Mouse (Mus musculus) ZHBTc4 (cell line): ENCODE measurements at regions not wholly inside any gene's neighbourhood (a gene's known extent, or its start where the extent isn't known, plus 50 kb on each side); places are given as distances from the start of the nearest gene placed in this dataset.

Experiments used
- DNase-seq: peaks from one replicate; pipeline ENCODE4 v3.0.0-alpha.2; 2011; ENCODE audit warnings: low read depth, low spot score

DNA sequence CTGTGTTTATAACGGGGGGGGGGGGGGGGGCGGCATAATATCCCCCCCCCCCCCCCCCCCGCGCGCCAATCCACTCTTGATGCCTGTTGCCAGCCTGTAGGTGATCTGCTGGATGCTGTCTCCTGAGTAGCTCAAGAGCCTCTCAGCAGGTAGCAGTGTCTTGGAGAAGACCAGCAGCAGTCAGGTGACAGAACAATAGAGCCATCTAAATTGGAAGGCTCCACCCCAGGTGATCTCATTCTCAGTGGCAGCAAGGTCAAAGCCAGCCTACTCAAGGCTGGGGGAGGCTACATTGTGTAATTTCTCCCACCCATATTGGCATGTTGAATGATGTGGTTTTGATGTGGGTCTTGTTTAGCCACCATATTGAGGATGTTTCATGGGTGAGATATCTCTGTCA lies 338.3 kb upstream of the Zfp804a start:
- peak; percentile 66 for DNase-seq

DNA sequence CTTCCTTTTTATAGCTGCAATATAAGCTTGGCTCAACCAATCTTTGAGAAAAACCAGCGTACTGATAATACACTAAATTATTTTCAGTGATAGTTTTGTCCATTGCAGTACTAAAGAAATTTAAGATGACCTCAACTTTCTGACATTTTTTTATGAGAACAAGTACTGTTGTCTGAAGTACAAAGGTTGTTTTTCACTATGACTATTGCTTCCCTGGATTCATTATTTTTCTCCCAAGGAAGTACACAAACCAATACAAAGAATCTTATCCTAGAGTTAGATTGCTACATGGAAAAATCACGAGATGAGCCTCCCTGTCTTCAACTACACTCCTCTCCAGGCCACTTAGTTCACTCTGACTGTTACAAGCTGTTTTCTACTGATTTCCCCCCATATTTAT lies 319.5 kb upstream of the Zfp804a start:
- no peak for DNase-seq

DNA sequence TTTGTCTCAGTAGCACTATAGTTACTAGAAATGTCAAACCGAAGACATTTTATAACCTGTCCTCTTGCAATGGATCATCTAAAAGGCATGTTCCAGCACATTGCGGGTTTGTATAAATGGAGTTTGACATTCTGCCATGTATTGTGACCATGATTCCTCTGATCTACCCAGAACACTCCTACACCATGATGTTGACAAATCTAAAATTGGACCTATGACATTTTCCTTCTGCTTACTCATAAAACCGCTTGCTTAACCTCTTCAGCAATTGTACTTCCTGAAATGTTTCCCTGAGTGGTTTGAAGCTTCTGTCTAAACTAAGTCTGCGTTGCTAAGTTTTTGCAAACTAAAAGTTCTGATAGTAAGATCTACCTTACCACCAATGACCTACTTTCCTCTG lies 319.0 kb upstream of the Zfp804a start:
- DNase-seq, result no peak

DNA sequence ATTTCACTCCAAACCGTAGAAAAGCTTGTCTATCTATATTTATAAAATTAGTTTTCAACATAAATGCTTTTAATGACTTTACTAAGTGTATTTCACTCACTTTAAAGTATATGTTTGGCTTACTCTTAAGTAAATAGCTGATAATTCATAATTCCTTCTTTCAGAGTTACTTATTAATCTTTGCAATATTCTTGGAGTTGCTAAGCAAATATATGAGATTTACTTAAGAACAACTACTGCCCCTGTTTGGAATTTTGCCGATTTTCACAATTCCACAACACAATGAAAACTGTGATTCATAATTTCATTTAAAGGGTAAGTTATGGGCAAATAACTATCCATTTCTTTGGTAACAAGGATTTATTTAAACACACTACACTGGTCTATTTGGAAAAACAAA lies 287.2 kb upstream of the Zfp804a start:
- no peak for DNase-seq

DNA sequence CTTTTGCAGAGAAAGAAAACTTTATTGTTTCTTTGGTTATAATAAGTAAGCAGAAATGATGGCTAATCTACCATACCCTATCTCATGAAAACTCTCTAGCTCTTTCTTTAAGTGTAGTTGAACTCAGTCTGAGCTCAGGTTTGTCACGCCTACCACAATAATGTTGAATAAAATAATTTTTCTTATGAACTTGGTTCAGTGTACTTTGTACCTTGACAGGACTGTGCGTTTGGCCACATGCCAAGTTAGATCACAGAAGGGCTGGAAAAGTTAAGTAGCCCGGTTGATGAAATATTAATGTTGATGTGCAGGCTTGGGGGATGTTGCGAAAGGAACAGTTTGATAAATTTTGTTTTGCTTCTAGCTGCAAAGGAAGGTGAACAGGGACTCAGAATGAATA lies 270.0 kb upstream of the Zfp804a start:
- no peak for DNase-seq
